Mouse (Mus musculus): Measurements from ENCODE around the gene Hdlbp.

DNA sequence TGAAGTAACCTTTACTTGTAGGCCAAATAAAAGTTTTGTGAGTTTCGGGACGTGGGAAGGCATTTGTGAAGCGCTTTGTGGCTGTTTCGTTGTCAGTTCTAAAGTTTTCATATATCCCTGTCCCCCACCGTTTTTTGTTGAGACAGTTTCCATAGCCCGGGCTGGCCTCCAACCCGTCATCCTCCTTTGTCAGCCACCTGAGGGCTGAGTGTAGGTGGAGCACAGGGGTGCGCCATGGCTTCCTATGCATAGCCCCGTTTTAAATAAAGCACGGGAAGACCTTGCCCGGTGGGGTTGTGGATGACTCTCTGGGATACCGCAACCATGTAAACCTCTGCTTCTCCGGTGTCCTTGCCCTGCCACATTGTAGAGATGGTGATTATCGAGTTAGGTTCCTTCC, 34.6 kb upstream of the Hdlbp start:
- no peak for TF ChIP-seq CTCF (IDR thresholded peaks at IDR 0.05; ENCODE audit: low read depth)
- TF ChIP-seq EP300 (IDR thresholded peaks at IDR 0.05; ENCODE audit: low read depth), result no peak
